10 mouse cellular contexts compared by ENCODE assay signal in the genomic region with DNA sequence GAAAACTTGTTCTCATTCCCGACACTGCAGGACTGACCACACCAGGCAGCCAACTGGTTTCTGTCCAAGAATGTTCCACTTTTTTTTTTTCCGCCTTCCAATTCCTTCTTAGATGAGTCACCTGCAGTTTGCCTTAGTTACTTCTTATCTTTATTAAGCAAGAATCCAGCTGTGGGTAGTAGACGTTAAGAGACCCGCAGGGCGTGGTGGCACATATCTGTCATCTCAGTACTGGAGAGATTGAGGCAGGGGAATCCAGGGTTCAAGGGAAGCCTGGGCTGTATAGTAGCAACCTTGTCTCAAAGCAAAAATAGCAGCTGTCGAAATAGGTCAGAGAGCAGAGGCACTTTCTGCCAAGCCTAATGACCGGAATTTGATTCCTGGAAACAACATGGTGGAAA. TPM values are rescaled to one million over a fixed set of nuclear protein-coding genes. Genes with fewer than 3 reads are reported as not detected.
DNase-seq lines count a peak whose midpoint lies in the region; ATAC-seq lines count a peak whose summit lies in the region.
"Had no signal": no experiment of that assay in that cellular context is flagged by ENCODE, and none has a peak within 500 bp of the region (broad histone marks: within the 10 kb centered on the region; RNA-seq: fewer than 3 reads in every experiment).

No protein-coding gene starts in this region.

- peak overlapping the region; percentile 36; the same call in 1 of the 2 replicates for H3K27ac ChIP-seq in heart, embryonic 12.5 days (ENCODE audit: poor library complexity, severe bottlenecking)
- peak overlapping the region; percentile 67 for H3K27ac ChIP-seq in liver, embryonic 15.5 days (replicated peaks)

- no peak overlapping the region for H3K9ac ChIP-seq in heart, embryonic 12.5 days
- H3K9ac ChIP-seq in liver, embryonic 15.5 days, result no peak overlapping the region
- H3K9ac ChIP-seq: lung, embryonic 14.5 days had no signal

- H3K27me3 ChIP-seq in heart, embryonic 12.5 days (replicated peaks), result no peaks in the 10 kb centered on the region
- no peaks in the 10 kb centered on the region for H3K27me3 ChIP-seq in liver, embryonic 15.5 days

- 0 out of 2 replicates have a peak, but pooled peaks have one; percentile 33 for ATAC-seq in heart, embryonic 12.5 days (ENCODE audit: insufficient number of reproducible peaks, low FRiP score)
- ATAC-seq in liver, embryonic 15.5 days (ENCODE audit: insufficient read depth), result peak; percentile 80
- ATAC-seq in activated CD4-positive, CD25-positive, alpha-beta regulatory T cell, adult 4 months, result no peak

- no peaks in the 10 kb centered on the region for H3K36me3 ChIP-seq in heart, embryonic 12.5 days
- no peaks in the 10 kb centered on the region for H3K36me3 ChIP-seq in liver, embryonic 15.5 days (replicated peaks)

- peaks cover 51% of the 10 kb centered on the region for H3K4me1 ChIP-seq in heart, embryonic 12.5 days (replicated peaks)
- H3K4me1 ChIP-seq in liver, embryonic 15.5 days (replicated peaks), result peaks cover 84% of the 10 kb centered on the region

- no peak overlapping the region for H3K4me2 ChIP-seq in heart, embryonic 12.5 days
- H3K4me2 ChIP-seq in liver, embryonic 15.5 days, result peak overlapping the region; percentile 42
- H3K4me2 ChIP-seq: lung, embryonic 14.5 days had no signal

- H3K4me3 ChIP-seq in heart, embryonic 12.5 days, result no peak overlapping the region
- H3K4me3 ChIP-seq in liver, embryonic 15.5 days (replicated peaks), result no peak overlapping the region

- peak; percentile 48 to 83 for DNase-seq in adrenal gland, adult (ENCODE audit: inconsistent age in 2 of 2, low spot score in 1 of 2)
- DNase-seq in adrenal gland, adult 8-10 months, result no peak
- peak; percentile 64 for DNase-seq in 416B (ENCODE audit: low read depth)
- DNase-seq in cerebellum, adult 8-10 months, result no peak
- DNase-seq in frontal cortex, postnatal 25 days (ENCODE audit: low spot score in 2 of 2), result no peak
- DNase-seq: lung, embryonic 14.5 days; right cerebral cortex, postnatal 14 days had no signal

- WGBS in heart, embryonic 12.5 days, result 41% methylated on average over 7 of the region's 7 CpGs
- 19% methylated on average over 7 of the region's 7 CpGs for WGBS in liver, embryonic 15.5 days (ENCODE audit: insufficient replicate concordance)

- no peaks in the 10 kb centered on the region; the same call in 1 of the 2 replicates for H3K9me3 ChIP-seq in heart, embryonic 12.5 days (replicated peaks)
- no peaks in the 10 kb centered on the region for H3K9me3 ChIP-seq in liver, embryonic 15.5 days (replicated peaks)

RNA-seq across cellular contexts. Expression of gene Arhgef18, which starts 19.1 kb away (rescaled TPM):
- 10 to 100 TPM; 44.6 to 48.1 (median 47.0) TPM for total RNA-seq in adrenal gland, adult 8-10 months (2022)
- 7.1 and 8.2 TPM in 2 replicates for polyA plus RNA-seq in heart, embryonic 12.5 days (2016; fragmentation: Nextera tagmentation; extraction: Ambion mirVana)
- polyA plus RNA-seq in liver, embryonic 15.5 days (2015; fragmentation: Nextera tagmentation; extraction: Ambion mirVana), result 1.8 and 2.2 TPM in 2 replicates
- polyA plus RNA-seq in activated CD4-positive, CD25-positive, alpha-beta regulatory T cell, adult 4 months (2017; shearing (Covaris generic)), result 10 to 100 TPM; 23.2 to 30.6 TPM

RNA-seq across cellular contexts. Expression of gene Pex11g, which starts 55.6 kb away (rescaled TPM):
- total RNA-seq in adrenal gland, adult 8-10 months (2022), result 10 to 100 TPM; 10.4 to 20.2 (median 12.1) TPM
- 4.9 and 5.1 TPM in 2 replicates for polyA plus RNA-seq in heart, embryonic 12.5 days (2016; fragmentation: Nextera tagmentation; extraction: Ambion mirVana)
- polyA plus RNA-seq in liver, embryonic 15.5 days (2015; fragmentation: Nextera tagmentation; extraction: Ambion mirVana), result 6.7 and 8.0 TPM in 2 replicates
- polyA plus RNA-seq in activated CD4-positive, CD25-positive, alpha-beta regulatory T cell, adult 4 months (2017; shearing (Covaris generic)), result 10 to 100 TPM; 10.9 to 15.4 TPM

RNA-seq across cellular contexts. Expression of gene A430078G23Rik, which starts 58.7 kb away (rescaled TPM):
- total RNA-seq in adrenal gland, adult 8-10 months (2022), result under 1 TPM; 0.23 to 0.83 (median 0.28) TPM
- not detected in 2 replicates for polyA plus RNA-seq in heart, embryonic 12.5 days (2016; fragmentation: Nextera tagmentation; extraction: Ambion mirVana)
- polyA plus RNA-seq in liver, embryonic 15.5 days (2015; fragmentation: Nextera tagmentation; extraction: Ambion mirVana), result 1.2 TPM in 2 replicates
- 10 to 100 TPM; 33.8 to 34.2 TPM for polyA plus RNA-seq in activated CD4-positive, CD25-positive, alpha-beta regulatory T cell, adult 4 months (2017; shearing (Covaris generic))

RNA-seq across cellular contexts. Expression of gene Tex45, which starts 58.8 kb away (rescaled TPM):
- total RNA-seq in adrenal gland, adult 8-10 months (2022), result under 1 TPM in 2 of 4 experiments, not detected in 2; 0.28 to 0.46 TPM
- polyA plus RNA-seq in heart, embryonic 12.5 days (2016; fragmentation: Nextera tagmentation; extraction: Ambion mirVana), result not detected in 2 replicates
- polyA plus RNA-seq in liver, embryonic 15.5 days (2015; fragmentation: Nextera tagmentation; extraction: Ambion mirVana), result not detected in 2 replicates
- polyA plus RNA-seq in activated CD4-positive, CD25-positive, alpha-beta regulatory T cell, adult 4 months (2017; shearing (Covaris generic)), result not detected
- polyA plus RNA-seq: lung, embryonic 14.5 days had no signal

Comparison
In these comparisons a context has a peak if more than half of its experiments do, and no peak if none do; other contexts are left out.
1. DNase-seq: peak in adrenal gland, adult (2 of 2) and 416B (single experiment); none in adrenal gland, adult 8-10 months (single experiment), cerebellum, adult 8-10 months (single experiment) and frontal cortex, postnatal 25 days (0 of 2).
2. RNA of gene A430078G23Rik, which starts 58.7 kb away (polyA plus RNA-seq): 33.8 to 34.2 TPM in activated CD4-positive, CD25-positive, alpha-beta regulatory T cell, adult 4 months; 1.2 TPM in liver, embryonic 15.5 days and not detected in heart, embryonic 12.5 days; every median in the first group is over 10 times any median in the second.